Mouse (Mus musculus): Measurements from ENCODE around the gene F2. TPM values are rescaled to one million over a fixed set of nuclear protein-coding genes. Genes with fewer than 3 reads are reported as not detected.
"Not testable (repeated sequence)": the region's sequence is repeated elsewhere in the genome, so short reads cannot be mapped to it uniquely, and the experiment has no call there.

The F2 gene
- polyA plus RNA-seq, 2 experiments from 2014 or later: 0.23 to 0.38 TPM

- no peak for ATAC-seq
Measured at GRCm38 (mm10) chr2:91645811-91646210, 9.6 kb upstream of the F2 start.

- ATAC-seq: no peak
Measured at GRCm38 (mm10) chr2:91645354-91645753, 9.1 kb upstream of the F2 start.

GRCm38 (mm10) chr2:91644021-91644420, 7.8 kb upstream of the F2 start:
- ATAC-seq: no peak

GRCm38 (mm10) chr2:91642825-91643415, 6.7 kb upstream of the F2 start:
- no peak for ATAC-seq

GRCm38 (mm10) chr2:91638931-91639330, 2.7 kb upstream of the F2 start:
- no peak for ATAC-seq

- ATAC-seq: no peak
Measured at GRCm38 (mm10) chr2:91636727-91637338, 619 bp upstream of the F2 start.

GRCm38 (mm10) chr2:91635486-91635885, 728 bp downstream of the F2 start:
- no peak for ATAC-seq

- no peak for ATAC-seq
Measured at GRCm38 (mm10) chr2:91634841-91635240, 1.4 kb downstream of the F2 start.

GRCm38 (mm10) chr2:91633334-91633977, 2.8 kb downstream of the F2 start:
- no peak for ATAC-seq

GRCm38 (mm10) chr2:91632316-91632715, 3.9 kb downstream of the F2 start:
- no peak for ATAC-seq

- ATAC-seq: no peak
Measured at GRCm38 (mm10) chr2:91631826-91632225, 4.4 kb downstream of the F2 start.

GRCm38 (mm10) chr2:91630384-91630783, 5.8 kb downstream of the F2 start:
- ATAC-seq: no peak

GRCm38 (mm10) chr2:91629682-91630081, 6.5 kb downstream of the F2 start:
- no peak for ATAC-seq

- no peak for ATAC-seq
Measured at GRCm38 (mm10) chr2:91628171-91628570, 8.0 kb downstream of the F2 start.

GRCm38 (mm10) chr2:91627486-91627885, 8.7 kb downstream of the F2 start:
- no peak for ATAC-seq

GRCm38 (mm10) chr2:91623366-91623765, 12.8 kb downstream of the F2 start:
- ATAC-seq: not testable (repeated sequence)

GRCm38 (mm10) chr2:91622356-91622755, 13.9 kb downstream of the F2 start:
- no peak for ATAC-seq

GRCm38 (mm10) chr2:91609370-91609769, 26.8 kb downstream of the F2 start:
- ATAC-seq: not testable (repeated sequence)

- no peak for ATAC-seq
Measured at GRCm38 (mm10) chr2:91602389-91602788, 33.8 kb downstream of the F2 start.

GRCm38 (mm10) chr2:91600475-91600874, 35.7 kb downstream of the F2 start:
- ATAC-seq: no peak

- no peak for ATAC-seq
Measured at GRCm38 (mm10) chr2:91586242-91586641, 50.0 kb downstream of the F2 start.

GRCm38 (mm10) chr2:91580894-91581293, 55.3 kb downstream of the F2 start:
- no peak for ATAC-seq
